Mouse (Mus musculus): ENCODE results near the gene Vps37d. TPM values are rescaled to one million over a fixed set of nuclear protein-coding genes. Genes with fewer than 3 reads are reported as not detected.
A peak's percentile ranks its signal among the peaks of the same experiment; 100 is the strongest.
"Not testable (repeated sequence)": the region's sequence is repeated elsewhere in the genome, so short reads cannot be mapped to it uniquely, and the experiment has no call there.

Vps37d gene
- total and polyA plus RNA-seq, 2 experiments from 2014 or later, result 31.1 to 71.1 TPM

DNA sequence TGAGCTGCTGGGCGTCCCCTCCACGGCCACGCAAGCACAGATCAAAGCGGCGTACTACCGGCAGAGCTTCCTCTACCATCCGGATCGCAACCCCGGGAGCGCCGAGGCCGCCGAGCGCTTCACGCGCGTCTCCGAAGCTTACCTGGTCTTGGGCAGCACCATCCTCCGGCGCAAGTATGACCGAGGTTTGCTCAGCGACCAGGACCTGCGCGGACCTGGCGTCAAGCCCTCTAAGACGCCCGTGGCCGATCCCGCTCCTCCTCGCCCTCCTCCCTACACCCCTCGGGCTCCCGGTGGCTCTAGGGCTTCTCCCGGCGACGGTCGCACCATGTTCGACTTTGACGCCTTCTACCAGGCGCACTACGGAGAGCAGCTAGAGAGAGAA, 13.7 kb downstream of the Vps37d start:
- no peak for DNase-seq
- WGBS, result 1% methylated on average over 40 of the region's 40 CpGs
- H3K4me2 ChIP-seq (ENCODE audit: low read depth), result peak overlapping the region; percentile 94
- H3K27ac ChIP-seq (ENCODE audit: low read depth, low read length), result peak overlapping the region; percentile 67
- H3K4me1 ChIP-seq (ENCODE audit: insufficient read depth), result peaks cover 15% of the 10 kb centered on the region
- peaks cover 31% of the 10 kb centered on the region for H3K36me3 ChIP-seq (ENCODE audit: insufficient read depth)
- no peaks in the 10 kb centered on the region for H3K27me3 ChIP-seq (ENCODE audit: insufficient read depth, low read length)
- ATAC-seq, result peak; percentile 50
- H3K9me3 ChIP-seq (ENCODE audit: low read length), result no peaks in the 10 kb centered on the region
- H3K4me3 ChIP-seq (ENCODE audit: low read depth, low read length), result peak overlapping the region; percentile 74
- peak overlapping the region; percentile 82 for H3K9ac ChIP-seq
- no peak for TF ChIP-seq CTCF (IDR thresholded peaks at IDR 0.05; ENCODE audit: low read depth)

DNA sequence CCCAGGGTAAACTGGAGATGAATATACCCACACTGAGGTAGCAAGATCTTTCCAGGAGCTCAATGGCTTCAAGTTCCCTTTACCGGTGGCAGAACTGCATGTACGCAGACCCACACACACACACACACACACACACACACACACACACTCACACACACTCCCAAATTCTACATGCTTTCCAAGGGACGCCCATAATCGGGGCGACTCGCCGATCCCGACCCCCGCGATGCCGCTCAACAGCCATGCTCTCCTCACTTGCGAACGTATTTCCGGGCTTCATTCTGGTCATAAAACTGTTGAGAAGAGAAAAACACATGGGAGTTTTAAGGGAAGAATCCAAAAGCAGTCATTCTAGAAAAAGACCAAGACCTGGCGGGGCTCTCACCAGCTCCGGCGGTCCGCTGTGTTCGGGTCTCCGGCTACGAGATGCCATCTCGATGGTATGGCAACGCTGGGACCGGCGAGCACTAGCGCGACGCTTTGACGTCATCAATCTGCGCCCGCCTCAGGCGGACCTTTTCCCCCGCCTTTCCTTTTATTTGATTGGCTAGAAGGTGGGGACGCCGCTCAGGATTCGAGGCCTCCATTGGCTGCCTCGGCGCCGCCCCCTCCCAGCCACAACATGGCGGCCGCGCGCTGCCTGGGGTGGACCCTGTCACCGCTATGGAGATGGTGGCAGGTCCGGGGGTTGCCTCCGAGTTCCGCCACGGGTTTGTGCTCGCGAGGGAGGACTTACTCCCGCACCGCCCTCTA, 14.3 kb downstream of the Vps37d start, which contains the start of gene Dnajc30:
Gene Dnajc30 (plus strand): TSS at position 574 of the 753 bp plus-strand sequence.
- Histone ChIP-seq H3K4me2 (ENCODE audit: low read depth) (peak within 1 kb of the TSS; percentile 94), H3K27ac (ENCODE audit: low read depth, low read length) (peak within 1 kb of the TSS; percentile 67), H3K27me3 (ENCODE audit: insufficient read depth, low read length) (no peaks in the 10 kb centered on the region), H3K4me1 (ENCODE audit: insufficient read depth) (peaks cover 15% of the 10 kb centered on the region), H3K9ac (peak within 1 kb of the TSS; percentile 82), H3K4me3 (ENCODE audit: low read depth, low read length) (peak within 1 kb of the TSS; percentile 74), H3K9me3 (ENCODE audit: low read length) (no peaks in the 10 kb centered on the region), H3K36me3 (ENCODE audit: insufficient read depth) (peaks cover 37% of the 10 kb centered on the region)
- no peak for TF ChIP-seq CTCF (IDR thresholded peaks at IDR 0.05; ENCODE audit: low read depth)
- WGBS, result 2% methylated on average over 52 of the region's 52 CpGs
- ATAC-seq (peak; percentile 99), DNase-seq (peak; percentile 98)

DNA sequence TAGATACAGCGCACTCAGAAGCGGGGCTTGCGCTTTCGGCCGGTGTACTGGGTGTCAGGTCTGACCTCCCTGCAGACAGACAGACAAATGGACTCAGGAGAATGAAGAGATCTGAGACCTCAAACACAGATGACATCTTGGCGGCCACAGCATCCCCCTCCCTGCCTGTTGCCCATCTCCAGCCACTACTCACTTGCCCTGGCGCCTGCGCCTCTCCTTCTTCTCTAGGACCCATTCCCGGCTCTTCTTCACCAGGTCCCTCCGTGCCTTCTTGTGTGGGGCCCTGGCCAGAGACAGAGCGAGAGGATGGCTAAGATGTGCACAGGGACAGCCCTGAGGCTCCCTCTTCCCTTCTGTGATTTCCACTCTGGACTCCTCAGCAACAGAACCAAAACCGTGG, 24.7 kb downstream of the Vps37d start:
- 91% methylated on average over 12 of the region's 12 CpGs for WGBS
- Histone ChIP-seq H3K4me2 (ENCODE audit: low read depth) (no peak overlapping the region), H3K9ac (no peak overlapping the region), H3K36me3 (ENCODE audit: insufficient read depth) (peaks cover 56% of the 10 kb centered on the region), H3K4me1 (ENCODE audit: insufficient read depth) (no peaks in the 10 kb centered on the region), H3K27me3 (ENCODE audit: insufficient read depth, low read length) (no peaks in the 10 kb centered on the region), H3K9me3 (ENCODE audit: low read length) (no peaks in the 10 kb centered on the region), H3K27ac (ENCODE audit: low read depth, low read length) (no peak overlapping the region), H3K4me3 (ENCODE audit: low read depth, low read length) (no peak overlapping the region)
- no peak for TF ChIP-seq CTCF (IDR thresholded peaks at IDR 0.05; ENCODE audit: low read depth)
- ATAC-seq, result no peak
- no peak for DNase-seq

DNA sequence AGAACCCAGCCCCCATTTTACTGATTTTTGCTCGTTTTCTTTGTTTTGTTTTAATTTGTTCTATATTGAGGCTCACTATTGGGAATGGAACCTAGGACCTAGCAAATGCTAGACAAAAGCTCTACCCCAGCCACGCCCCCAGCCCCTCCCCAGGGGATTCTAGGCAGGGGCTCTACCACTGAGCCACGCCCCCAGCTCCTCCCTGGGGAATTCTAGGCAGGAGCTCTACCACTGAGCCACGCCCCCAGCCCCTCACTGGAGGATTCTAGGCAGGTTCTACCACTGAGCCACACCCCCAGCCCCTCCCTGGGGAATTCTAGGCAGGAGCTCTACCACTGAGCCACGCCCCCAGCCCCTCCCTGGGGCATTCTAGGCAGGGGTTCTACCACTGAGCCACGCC, 28.8 kb downstream of the Vps37d start:
- H3K27ac ChIP-seq (ENCODE audit: low read depth, low read length); H3K4me3 ChIP-seq (ENCODE audit: low read depth, low read length); H3K4me1 ChIP-seq (ENCODE audit: insufficient read depth); H3K9me3 ChIP-seq (ENCODE audit: low read length); H3K9ac ChIP-seq; H3K4me2 ChIP-seq (ENCODE audit: low read depth); ATAC-seq; H3K27me3 ChIP-seq (ENCODE audit: insufficient read depth, low read length); DNase-seq: not testable (repeated sequence)
- 95% methylated on average over 6 of the region's 6 CpGs for WGBS
- peaks cover 32% of the 10 kb centered on the region for H3K36me3 ChIP-seq (ENCODE audit: insufficient read depth)

DNA sequence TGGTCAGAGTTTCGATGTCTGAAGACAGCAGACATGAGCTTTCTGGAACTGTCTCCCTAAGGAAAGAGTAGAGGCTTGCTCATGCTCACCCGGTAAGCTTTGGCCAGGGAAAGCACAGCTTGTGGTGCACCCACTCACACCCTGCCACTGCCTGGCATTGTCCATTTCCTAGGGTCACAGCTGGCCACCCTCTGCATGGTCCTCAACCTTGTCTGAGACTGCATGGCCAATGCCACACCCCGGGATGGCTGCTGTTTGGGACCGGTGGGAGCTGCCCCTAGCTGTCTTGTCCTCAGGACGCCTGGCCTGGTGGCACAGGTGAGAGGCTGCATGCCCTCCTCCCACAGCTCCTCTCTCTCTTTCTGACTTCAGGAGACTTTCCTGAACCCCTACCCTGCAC, 29.5 kb downstream of the Vps37d start:
- no peak for TF ChIP-seq CTCF (IDR thresholded peaks at IDR 0.05; ENCODE audit: low read depth)
- H3K4me2 ChIP-seq (ENCODE audit: low read depth), result no peak overlapping the region
- H3K9me3 ChIP-seq (ENCODE audit: low read length), result no peaks in the 10 kb centered on the region
- H3K9ac ChIP-seq, result no peak overlapping the region
- H3K27me3 ChIP-seq (ENCODE audit: insufficient read depth, low read length), result no peaks in the 10 kb centered on the region
- DNase-seq, result no peak
- H3K4me1 ChIP-seq (ENCODE audit: insufficient read depth), result no peaks in the 10 kb centered on the region
- ATAC-seq, result no peak
- H3K27ac ChIP-seq (ENCODE audit: low read depth, low read length), result no peak overlapping the region
- H3K4me3 ChIP-seq (ENCODE audit: low read depth, low read length), result no peak overlapping the region
- peaks cover 27% of the 10 kb centered on the region for H3K36me3 ChIP-seq (ENCODE audit: insufficient read depth)
- 94% methylated on average over 5 of the region's 5 CpGs for WGBS

DNA sequence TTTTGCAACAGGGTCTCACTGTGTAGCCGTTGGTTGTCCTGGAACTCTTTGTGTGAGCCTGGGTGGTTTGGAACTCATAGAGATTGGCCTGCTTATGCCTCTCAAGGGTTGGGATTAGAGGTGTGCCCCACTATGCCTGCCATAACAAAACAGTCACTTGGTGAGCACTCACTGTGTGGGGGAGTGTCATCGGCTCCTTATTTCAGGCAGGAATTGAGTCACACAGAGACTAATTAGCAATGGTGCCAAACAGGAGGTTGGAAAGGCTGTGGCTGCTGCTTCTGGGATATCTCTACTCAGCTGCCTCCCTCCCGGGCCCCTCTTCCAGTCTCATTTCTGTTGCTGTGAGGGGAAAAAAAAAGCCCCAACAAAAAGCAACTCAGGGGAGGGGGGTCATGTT, 33.5 kb downstream of the Vps37d start:
- Histone ChIP-seq H3K4me3 (ENCODE audit: low read depth, low read length) (no peak overlapping the region), H3K4me2 (ENCODE audit: low read depth) (no peak overlapping the region), H3K27me3 (ENCODE audit: insufficient read depth, low read length) (no peaks in the 10 kb centered on the region), H3K4me1 (ENCODE audit: insufficient read depth) (no peaks in the 10 kb centered on the region), H3K9ac (no peak overlapping the region), H3K27ac (ENCODE audit: low read depth, low read length) (no peak overlapping the region), H3K9me3 (ENCODE audit: low read length) (no peaks in the 10 kb centered on the region), H3K36me3 (ENCODE audit: insufficient read depth) (peaks cover 14% of the 10 kb centered on the region)
- DNase-seq, result no peak
- WGBS, result 80% methylated on average over 3 of the region's 3 CpGs
- TF ChIP-seq CTCF (IDR thresholded peaks at IDR 0.05; ENCODE audit: low read depth), result no peak
- ATAC-seq, result no peak

DNA sequence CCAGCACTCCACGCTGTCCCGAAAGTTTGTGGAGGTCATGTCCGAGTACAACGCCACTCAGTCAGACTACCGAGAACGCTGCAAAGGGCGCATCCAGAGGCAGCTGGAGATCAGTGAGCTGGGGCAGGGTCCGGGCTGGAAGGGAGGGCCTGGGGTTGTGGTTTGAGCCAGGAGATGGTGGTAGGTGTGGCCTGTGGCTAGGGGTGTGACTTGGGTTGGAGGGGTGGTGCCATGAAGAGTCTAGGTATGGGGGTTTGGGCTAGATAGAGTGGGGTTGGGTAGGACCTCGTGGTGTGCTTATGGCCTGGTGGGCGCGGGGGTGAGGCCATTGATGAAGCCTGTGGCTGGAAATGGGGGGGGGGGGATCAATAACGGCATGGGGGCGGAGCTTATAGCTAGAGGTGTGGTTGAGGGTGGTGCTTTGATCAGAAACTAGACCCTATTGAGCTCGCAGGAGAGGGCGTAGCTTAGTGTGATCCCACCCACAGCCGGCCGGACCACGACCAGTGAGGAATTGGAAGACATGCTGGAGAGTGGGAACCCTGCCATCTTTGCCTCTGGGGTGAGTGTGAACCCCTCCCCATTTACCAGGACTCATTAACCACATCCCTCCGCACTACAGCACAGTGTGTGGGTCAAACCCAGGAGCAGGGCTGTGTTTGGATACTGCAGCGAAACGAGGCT, 35.8 kb downstream of the Vps37d start:
- H3K4me3 ChIP-seq (ENCODE audit: low read depth, low read length), result no peak overlapping the region
- WGBS, result 38% methylated on average over 21 of the region's 21 CpGs
- H3K36me3 ChIP-seq (ENCODE audit: insufficient read depth), result peaks cover 19% of the 10 kb centered on the region
- DNase-seq, result no peak
- no peak overlapping the region for H3K4me2 ChIP-seq (ENCODE audit: low read depth)
- no peaks in the 10 kb centered on the region for H3K4me1 ChIP-seq (ENCODE audit: insufficient read depth)
- no peaks in the 10 kb centered on the region for H3K9me3 ChIP-seq (ENCODE audit: low read length)
- H3K9ac ChIP-seq, result no peak overlapping the region
- no peak for ATAC-seq
- no peak for TF ChIP-seq CTCF (IDR thresholded peaks at IDR 0.05; ENCODE audit: low read depth)
- H3K27me3 ChIP-seq (ENCODE audit: insufficient read depth, low read length), result no peaks in the 10 kb centered on the region
- no peak overlapping the region for H3K27ac ChIP-seq (ENCODE audit: low read depth, low read length)

Measured in forebrain, postnatal 0 days (tissue).